Comparison of ENCODE assay signal across 18 mouse cellular contexts in the genomic region with DNA sequence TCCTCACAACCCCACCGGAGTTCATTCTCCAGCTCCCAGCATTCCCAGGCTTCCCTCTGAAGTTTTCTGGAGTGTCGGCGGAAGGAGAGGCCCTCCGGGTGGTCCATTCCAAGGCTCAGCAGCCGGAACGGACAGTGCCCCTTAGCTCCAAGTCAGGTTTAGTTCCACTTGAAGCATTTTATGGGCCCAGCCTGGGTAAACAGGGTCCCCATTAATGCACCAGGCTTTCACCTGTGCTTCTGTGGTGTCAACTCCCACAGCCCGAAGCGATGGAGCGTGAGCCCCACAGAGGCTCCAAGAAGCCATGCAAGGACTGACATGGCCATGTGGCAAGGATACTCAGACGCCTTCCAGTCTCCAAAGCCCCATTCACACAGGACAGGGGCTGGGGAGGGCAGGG.
"Had no signal": no experiment of that assay in that cellular context is flagged by ENCODE, and none has a peak within 500 bp of the region (broad histone marks: within the 10 kb centered on the region; RNA-seq: fewer than 3 reads in every experiment).

No protein-coding gene starts in this region.

- H3K9me3 ChIP-seq: midbrain, embryonic 10.5 days; midbrain, embryonic 12.5 days; neural tube, embryonic 13.5 days; neural tube, embryonic 15.5 days had no signal

- H3K4me1 ChIP-seq: midbrain, embryonic 12.5 days; neural tube, embryonic 15.5 days had no signal

- DNase-seq: lung, embryonic 14.5 days; lung, postnatal 10 days; lung, postnatal 4 days; midbrain, embryonic 14.5 days; retina, postnatal 1 day; right cerebral cortex, adult 18-20 months; right cerebral cortex, postnatal 25 days; right cerebral cortex, postnatal 4 days; spleen, adult 18-20 months; thymus, adult 18-20 months; thymus, postnatal 14 days; thymus, postnatal 36 days had no signal

- H3K4me3 ChIP-seq: midbrain, embryonic 10.5 days; midbrain, embryonic 12.5 days; myocyte; neural tube, embryonic 13.5 days; neural tube, embryonic 15.5 days had no signal

- H3K9ac ChIP-seq: lung, embryonic 14.5 days; midbrain, embryonic 12.5 days; neural tube, embryonic 13.5 days; neural tube, embryonic 15.5 days had no signal

- H3K27me3 ChIP-seq: midbrain, embryonic 12.5 days; neural tube, embryonic 13.5 days; neural tube, embryonic 15.5 days had no signal

- H3K36me3 ChIP-seq: midbrain, embryonic 10.5 days; midbrain, embryonic 12.5 days; neural tube, embryonic 13.5 days; neural tube, embryonic 15.5 days had no signal

- ATAC-seq: midbrain, embryonic 16.5 days had no signal

- H3K4me2 ChIP-seq: lung, embryonic 14.5 days; midbrain, embryonic 12.5 days; neural tube, embryonic 13.5 days; neural tube, embryonic 15.5 days had no signal

- H3K27ac ChIP-seq: midbrain, embryonic 10.5 days; midbrain, embryonic 12.5 days; neural tube, embryonic 13.5 days; neural tube, embryonic 15.5 days had no signal
